Mouse (Mus musculus) 3T3-L1 (cell line): ENCODE measurements around the gene 9430015G10Rik.

Source experiments
- DNase-seq: peaks from one replicate; pipeline ENCODE4 v3.0.0-alpha.2; 2015; ENCODE audit warnings: low read depth, low spot score

The 9430015G10Rik gene

GRCm38 (mm10) chr4:156169129-156169528 is 59.3 kb downstream of the 9430015G10Rik start:
- no peak for DNase-seq

GRCm38 (mm10) chr4:156171828-156172227 is 62.0 kb downstream of the 9430015G10Rik start:
- no peak for DNase-seq
